Mouse (Mus musculus) ES-E14 (cell line): ENCODE measurements around the gene Creb1. TPM values are rescaled to one million over a fixed set of nuclear protein-coding genes. Genes with fewer than 3 reads are reported as not detected.
"Not testable (repeated sequence)": the region's sequence is repeated elsewhere in the genome, so short reads cannot be mapped to it uniquely, and the experiment has no call there.

ENCODE experiments used
- DNase-seq: peaks from one replicate; pipeline ENCODE4 v3.0.0-alpha.2; 2013; ENCODE audit warnings: low read depth, low spot score
- H3K27ac ChIP-seq: 2 replicates; pipeline ENCODE4 v1.5.1; 2012; ENCODE audit warnings: low read depth, mild to moderate bottlenecking, low read length, moderate library complexity, mixed read lengths; ENCODE audit not compliant: poor library complexity, insufficient read depth, severe bottlenecking
- H3K36me3 ChIP-seq: 2 replicates; pipeline ENCODE4 v1.6.1; 2012; ENCODE audit warnings: mild to moderate bottlenecking, low read length, moderate library complexity, mixed read lengths; ENCODE audit not compliant: control insufficient read depth, poor library complexity, insufficient read depth, severe bottlenecking
- H3K4me1 ChIP-seq, 2 experiments: fragments of 150-350 bp in 1 of 2; sonication (generic) in 1 of 2; 2 replicates each; pipeline ENCODE4 v1.6.1; 2012; ENCODE audit warnings: low read length in 2 of 2, mild to moderate bottlenecking in 1 of 2, mixed read lengths in 1 of 2; ENCODE audit not compliant: control insufficient read depth in 2 of 2, insufficient read depth in 2 of 2, poor library complexity in 1 of 2
- H3K4me3 ChIP-seq, 2 experiments: fragments of 150-350 bp in 1 of 2; sonication (generic) in 1 of 2; 2 replicates each; pipeline ENCODE4 v1.5.1; 2012; ENCODE audit warnings: low read length in 2 of 2, low read depth in 1 of 2, mild to moderate bottlenecking in 1 of 2, mixed read lengths in 1 of 2; ENCODE audit not compliant: insufficient read depth in 1 of 2, poor library complexity in 1 of 2, severe bottlenecking in 1 of 2
- H3K9ac ChIP-seq: 2 replicates; pipeline ENCODE4 v1.6.1; 2012; ENCODE audit warnings: low read depth, mild to moderate bottlenecking, low read length, mixed read lengths; ENCODE audit not compliant: poor library complexity, insufficient read depth, severe bottlenecking
- H3K9me3 ChIP-seq: fragments of 150-350 bp; sonication (generic); 2 replicates; pipeline ENCODE4 v1.6.1; 2012; ENCODE audit warnings: low read depth, mild to moderate bottlenecking, low read length; ENCODE audit not compliant: control insufficient read depth, insufficient read depth
- CHD2 ChIP-seq: IDR thresholded peaks from 2 replicates; pipeline ENCODE4 v1.6.1; 2014; ENCODE audit warnings: mild to moderate bottlenecking, low read depth, low read length, inconsistent platforms
- HCFC1 ChIP-seq: IDR thresholded peaks from 2 replicates; pipeline ENCODE4 v1.6.1; 2012; ENCODE audit warnings: low read length, inconsistent platforms, borderline replicate concordance; ENCODE audit not compliant: insufficient read depth
- MAFK ChIP-seq: IDR thresholded peaks from 2 replicates; pipeline ENCODE4 v1.6.1; 2014; ENCODE audit warnings: mild to moderate bottlenecking, low read depth, low read length, inconsistent platforms; ENCODE audit not compliant: insufficient read depth
- ZC3H11A ChIP-seq: IDR thresholded peaks from 2 replicates; pipeline ENCODE4 v1.6.1; 2012; ENCODE audit warnings: low read depth, mild to moderate bottlenecking, inconsistent platforms, low read length, borderline replicate concordance
- ZNF384 ChIP-seq: IDR thresholded peaks from 2 replicates; pipeline ENCODE4 v1.6.1; 2012; ENCODE audit warnings: low read depth, low read length, inconsistent platforms
- in situ Hi-C, 2 experiments: fragments of 600-800 bp; cut with MboI; formaldehyde crosslinking; loops; one replicate each; pipeline ENCODE4 v1.15.1; 2025; ENCODE audit warnings: low sequenced_read_pairs in 2 of 2, inconsistent platforms in 1 of 2; ENCODE audit not compliant: unreplicated experiment in 2 of 2
- total RNA-seq: library from RNA; depleted of rRNA; stranded (reverse); fragments of 300-350 nt; gene quantifications from 2 replicates; pipeline ENCODE4 v1.2.3, GENCODE M21; 2012

Gene Creb1
- total RNA-seq, 1 experiment: 23.4 TPM

GRCm38 (mm10) chr1:64635624-64636023, 103.2 kb downstream of the Creb1 start:
- no peak overlapping the region for H3K27ac ChIP-seq
- no peak overlapping the region for H3K9ac ChIP-seq
- no peak overlapping the region for H3K4me3 ChIP-seq
- no peaks in the 10 kb centered on the region for H3K36me3 ChIP-seq
- no peaks in the 10 kb centered on the region for H3K4me1 ChIP-seq
- DNase-seq: no peak
- no peak for TF ChIP-seq MAFK
- no peak for TF ChIP-seq CHD2
- no peak for TF ChIP-seq ZNF384
- TF ChIP-seq HCFC1: no peak
- no peak for TF ChIP-seq ZC3H11A
- H3K9me3 ChIP-seq: no peaks in the 10 kb centered on the region
- in situ Hi-C loops: no loop called here

GRCm38 (mm10) chr1:64639279-64639678, 106.8 kb downstream of the Creb1 start:
- DNase-seq: no peak
- no peak overlapping the region for H3K27ac ChIP-seq
- no peak for TF ChIP-seq ZC3H11A
- no peaks in the 10 kb centered on the region for H3K9me3 ChIP-seq
- H3K36me3 ChIP-seq: no peaks in the 10 kb centered on the region
- H3K4me3 ChIP-seq: no peak overlapping the region
- H3K4me1 ChIP-seq: no peaks in the 10 kb centered on the region
- in situ Hi-C loops: no loop called here
- no peak overlapping the region for H3K9ac ChIP-seq

GRCm38 (mm10) chr1:64641069-64641468, 108.6 kb downstream of the Creb1 start:
- no peak overlapping the region for H3K27ac ChIP-seq
- no peaks in the 10 kb centered on the region for H3K36me3 ChIP-seq
- no peak overlapping the region for H3K4me3 ChIP-seq
- TF ChIP-seq ZNF384 (no peak), HCFC1 (no peak), ZC3H11A (no peak), CHD2 (no peak), MAFK (no peak)
- DNase-seq: no peak
- no peaks in the 10 kb centered on the region for H3K9me3 ChIP-seq
- H3K4me1 ChIP-seq: no peaks in the 10 kb centered on the region
- in situ Hi-C loops: no loop called here
- no peak overlapping the region for H3K9ac ChIP-seq

- H3K36me3 ChIP-seq, DNase-seq, in situ Hi-C loops, H3K4me3 ChIP-seq, H3K9me3 ChIP-seq, H3K4me1 ChIP-seq, H3K27ac ChIP-seq, H3K9ac ChIP-seq: not testable (repeated sequence)
Measured at GRCm38 (mm10) chr1:64642541-64642940, 110.1 kb downstream of the Creb1 start.

GRCm38 (mm10) chr1:64644513-64644912, 112.1 kb downstream of the Creb1 start:
- H3K36me3 ChIP-seq: no peaks in the 10 kb centered on the region
- no peak overlapping the region for H3K9ac ChIP-seq
- no peak for DNase-seq
- H3K27ac ChIP-seq: no peak overlapping the region
- no peaks in the 10 kb centered on the region for H3K9me3 ChIP-seq
- no peaks in the 10 kb centered on the region for H3K4me1 ChIP-seq
- in situ Hi-C loops: no loop called here
- no peak for TF ChIP-seq ZNF384
- TF ChIP-seq MAFK: no peak
- TF ChIP-seq ZC3H11A: no peak
- no peak for TF ChIP-seq HCFC1
- no peak for TF ChIP-seq CHD2
- H3K4me3 ChIP-seq: no peak overlapping the region
